Mouse (Mus musculus) right cerebral cortex, postnatal 14 days (tissue): ENCODE data around the gene Xbp1.

Experiments
- DNase-seq: peaks from one replicate; pipeline ENCODE4 v3.0.0; 2022

Gene Xbp1

DNA sequence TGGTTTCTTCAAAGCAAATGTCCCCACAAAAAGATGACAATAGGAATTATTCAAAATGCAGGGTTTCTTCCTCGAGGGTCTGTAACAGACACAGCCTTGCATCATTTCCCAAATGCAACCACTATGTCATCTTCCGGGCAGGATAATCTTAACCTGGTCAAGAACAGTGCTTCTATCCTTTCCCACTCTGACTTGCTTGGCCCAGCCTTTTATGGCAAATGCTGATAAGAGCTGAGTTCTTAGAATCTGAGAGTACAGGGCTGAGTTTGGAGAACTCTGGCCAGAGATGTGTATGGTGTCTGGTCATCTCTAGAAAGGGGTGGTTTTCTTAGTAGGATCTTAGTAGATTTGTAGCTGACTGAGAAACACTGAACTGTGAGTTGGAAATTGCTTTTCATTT, 53.4 kb downstream of the Xbp1 start:
- DNase-seq = no peak

DNA sequence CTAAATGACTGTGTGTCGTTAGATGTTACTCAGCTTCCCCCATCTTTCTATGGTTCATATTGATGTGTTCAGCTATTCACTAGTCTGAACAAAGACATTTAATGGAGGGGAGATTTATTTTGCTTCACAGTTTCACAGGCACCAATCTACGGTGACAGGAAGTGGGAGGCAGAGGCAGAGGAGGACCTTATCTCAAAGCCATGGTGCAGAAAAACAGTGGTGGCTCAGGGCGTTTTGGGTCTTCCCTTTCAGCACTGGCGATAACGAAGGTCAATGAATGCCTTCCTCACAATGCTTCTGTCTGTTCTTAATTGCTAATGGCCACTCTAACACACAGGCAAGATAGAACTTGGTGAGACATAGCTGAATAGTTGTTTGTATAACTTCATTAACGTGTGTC, 54.6 kb downstream of the Xbp1 start:
- no peak for DNase-seq
